Mouse (Mus musculus): ENCODE measurements around the gene Dcaf1.

GRCm38 (mm10) chr9:106908715-106909114 is 87.0 kb downstream of the Dcaf1 start:
- no peak for TF ChIP-seq CTCF (IDR thresholded peaks at IDR 0.05; ENCODE audit: extremely low read depth, insufficient read depth, insufficient read length, insufficient replicate concordance)
- no peak for TF ChIP-seq POLR2A (IDR thresholded peaks at IDR 0.05; ENCODE audit: low read depth, low read length)
